Mouse (Mus musculus): ENCODE results near the gene Col9a2. TPM values are rescaled to one million over a fixed set of nuclear protein-coding genes. Genes with fewer than 3 reads are reported as not detected.

Col9a2 gene
- total RNA-seq, 2 experiments from 2014 or later, result not detected

- no peak for ATAC-seq (replicated peaks; ENCODE audit: low FRiP score, low TSS enrichment, poor library complexity, severe bottlenecking)
Measured at GRCm38 (mm10) chr4:121018250-121018649, 20.9 kb upstream of the Col9a2 start.

GRCm38 (mm10) chr4:121020040-121020790 is 19.0 kb upstream of the Col9a2 start:
- ATAC-seq (replicated peaks; ENCODE audit: low FRiP score, low TSS enrichment, poor library complexity, severe bottlenecking), result no peak

- no peak for ATAC-seq (replicated peaks; ENCODE audit: low FRiP score, low TSS enrichment, poor library complexity, severe bottlenecking)
Measured at GRCm38 (mm10) chr4:121021911-121022310, 17.3 kb upstream of the Col9a2 start.

GRCm38 (mm10) chr4:121023464-121023863 is 15.7 kb upstream of the Col9a2 start:
- no peak for ATAC-seq (replicated peaks; ENCODE audit: low FRiP score, low TSS enrichment, poor library complexity, severe bottlenecking)

- no peak for ATAC-seq (replicated peaks; ENCODE audit: low FRiP score, low TSS enrichment, poor library complexity, severe bottlenecking)
Measured at GRCm38 (mm10) chr4:121023941-121024340, 15.2 kb upstream of the Col9a2 start.

GRCm38 (mm10) chr4:121025681-121026080 is 13.5 kb upstream of the Col9a2 start:
- ATAC-seq (replicated peaks; ENCODE audit: low FRiP score, low TSS enrichment, poor library complexity, severe bottlenecking), result peak; percentile 84

- ATAC-seq (replicated peaks; ENCODE audit: low FRiP score, low TSS enrichment, poor library complexity, severe bottlenecking), result no peak
Measured at GRCm38 (mm10) chr4:121028146-121028545, 11.0 kb upstream of the Col9a2 start.

- peak; percentile 48 for ATAC-seq (replicated peaks; ENCODE audit: low FRiP score, low TSS enrichment, poor library complexity, severe bottlenecking)
Measured at GRCm38 (mm10) chr4:121028659-121029392, 10.4 kb upstream of the Col9a2 start.

GRCm38 (mm10) chr4:121029632-121030031 is 9.6 kb upstream of the Col9a2 start:
- ATAC-seq (replicated peaks; ENCODE audit: low FRiP score, low TSS enrichment, poor library complexity, severe bottlenecking), result no peak

GRCm38 (mm10) chr4:121031440-121031839 is 7.7 kb upstream of the Col9a2 start:
- ATAC-seq (replicated peaks; ENCODE audit: low FRiP score, low TSS enrichment, poor library complexity, severe bottlenecking), result 0 out of 2 replicates have a peak, but pooled peaks have one; percentile 38

- peak; percentile 64 for ATAC-seq (replicated peaks; ENCODE audit: low FRiP score, low TSS enrichment, poor library complexity, severe bottlenecking)
Measured at GRCm38 (mm10) chr4:121033006-121033405, 6.2 kb upstream of the Col9a2 start.

- ATAC-seq (replicated peaks; ENCODE audit: low FRiP score, low TSS enrichment, poor library complexity, severe bottlenecking), result no peak
Measured at GRCm38 (mm10) chr4:121040323-121040722, 1.1 kb downstream of the Col9a2 start.

- peak; percentile 75 for ATAC-seq (replicated peaks; ENCODE audit: low FRiP score, low TSS enrichment, poor library complexity, severe bottlenecking)
Measured at GRCm38 (mm10) chr4:121040897-121041671, 1.9 kb downstream of the Col9a2 start.

- no peak for ATAC-seq (replicated peaks; ENCODE audit: low FRiP score, low TSS enrichment, poor library complexity, severe bottlenecking)
Measured at GRCm38 (mm10) chr4:121042472-121042871, 3.3 kb downstream of the Col9a2 start.

GRCm38 (mm10) chr4:121042946-121043345 is 3.8 kb downstream of the Col9a2 start:
- no peak for ATAC-seq (replicated peaks; ENCODE audit: low FRiP score, low TSS enrichment, poor library complexity, severe bottlenecking)

GRCm38 (mm10) chr4:121051863-121052262 is 12.7 kb downstream of the Col9a2 start:
- 0 out of 2 replicates have a peak, but pooled peaks have one; percentile 20 for ATAC-seq (replicated peaks; ENCODE audit: low FRiP score, low TSS enrichment, poor library complexity, severe bottlenecking)

GRCm38 (mm10) chr4:121052454-121053323 is 13.5 kb downstream of the Col9a2 start:
- ATAC-seq (replicated peaks; ENCODE audit: low FRiP score, low TSS enrichment, poor library complexity, severe bottlenecking), result no peak

GRCm38 (mm10) chr4:121056342-121056741 is 17.2 kb downstream of the Col9a2 start:
- ATAC-seq (replicated peaks; ENCODE audit: low FRiP score, low TSS enrichment, poor library complexity, severe bottlenecking), result peak; percentile 45; the same call in 1 of the 2 replicates

GRCm38 (mm10) chr4:121057032-121057431 is 17.8 kb downstream of the Col9a2 start:
- no peak for ATAC-seq (replicated peaks; ENCODE audit: low FRiP score, low TSS enrichment, poor library complexity, severe bottlenecking)

Data from megakaryocyte-erythroid progenitor cell, adult 5-6 weeks (primary cell).